ENCODE assay signal across 9 mouse cellular contexts in the genomic region with DNA sequence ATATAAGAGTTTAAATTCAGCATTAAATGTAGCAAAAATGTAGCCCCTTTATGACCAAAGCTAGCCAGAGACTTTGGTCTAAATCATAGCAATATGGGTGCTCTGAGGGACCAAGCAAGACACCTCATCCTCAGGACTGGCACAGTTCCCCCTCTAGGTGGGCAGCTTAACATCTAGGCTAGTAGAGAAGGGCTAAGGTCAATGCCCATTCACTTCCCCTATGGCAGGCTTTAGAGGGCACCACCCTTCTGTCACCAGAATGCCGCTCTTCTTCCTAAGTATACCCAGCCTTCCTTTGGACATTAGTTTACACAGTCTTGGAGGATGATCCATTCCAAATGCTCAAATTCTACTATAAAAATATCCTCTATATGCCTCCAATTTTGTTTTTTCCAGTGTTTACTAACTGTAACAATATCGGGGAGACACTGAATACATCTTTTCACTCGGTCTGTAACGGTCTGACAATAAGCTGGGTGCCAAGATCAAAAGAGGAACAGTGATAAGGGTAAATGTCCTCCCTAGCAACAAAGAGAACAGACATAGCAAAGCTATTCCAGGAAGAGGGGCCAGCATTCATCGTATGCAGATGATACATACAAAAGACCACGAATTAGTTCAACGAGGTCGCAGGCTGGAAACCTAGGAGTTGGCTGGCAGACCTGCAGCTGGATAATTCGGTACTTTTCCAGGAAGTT. TPM values are rescaled to one million over a fixed set of nuclear protein-coding genes. Genes with fewer than 3 reads are reported as not detected.
DNase-seq lines count a peak whose midpoint lies in the region; ATAC-seq lines count a peak whose summit lies in the region.
"Had no signal": no experiment of that assay in that cellular context is flagged by ENCODE, and none has a peak within 500 bp of the region (broad histone marks: within the 10 kb centered on the region; RNA-seq: fewer than 3 reads in every experiment).

No protein-coding gene starts in this region.

- H3K36me3 ChIP-seq in kidney, embryonic 16.5 days (ENCODE audit: insufficient read depth, low read length), result no peaks in the 10 kb centered on the region
- H3K36me3 ChIP-seq in intestine, embryonic 14.5 days (ENCODE audit: control insufficient read depth, insufficient read depth, low read length), result no peaks in the 10 kb centered on the region
- no peaks in the 10 kb centered on the region for H3K36me3 ChIP-seq in forebrain, embryonic 10.5 days (replicated peaks)

- 0 out of 2 replicates have a peak overlapping the region, but pooled peaks have one; percentile 1 for H3K4me2 ChIP-seq in kidney, embryonic 16.5 days (replicated peaks; ENCODE audit: low read depth, low read length)
- peak overlapping the region; percentile 29 for H3K4me2 ChIP-seq in intestine, embryonic 14.5 days (ENCODE audit: low read length)

- H3K9me3 ChIP-seq in kidney, embryonic 16.5 days (ENCODE audit: low read length), result no peaks in the 10 kb centered on the region
- H3K9me3 ChIP-seq in intestine, embryonic 14.5 days (ENCODE audit: control insufficient read depth, low read length), result no peaks in the 10 kb centered on the region
- H3K9me3 ChIP-seq in forebrain, embryonic 10.5 days, result no peaks in the 10 kb centered on the region

- no peak overlapping the region for H3K9ac ChIP-seq in kidney, embryonic 16.5 days (replicated peaks; ENCODE audit: low read length)
- H3K9ac ChIP-seq in intestine, embryonic 14.5 days (ENCODE audit: low read length), result no peak overlapping the region

- H3K27ac ChIP-seq in kidney, embryonic 16.5 days (ENCODE audit: low read length), result no peak overlapping the region
- H3K27ac ChIP-seq in brown adipose tissue, adult 24 weeks (replicated peaks; ENCODE audit: low read depth, low read length), result peak overlapping the region; percentile 64
- no peak overlapping the region for H3K27ac ChIP-seq in intestine, embryonic 14.5 days (ENCODE audit: low read depth)
- no peak overlapping the region for H3K27ac ChIP-seq in forebrain, embryonic 10.5 days

- no peak for ATAC-seq in kidney, embryonic 16.5 days (ENCODE audit: low FRiP score, low TSS enrichment)
- ATAC-seq in intestine, embryonic 14.5 days (replicated peaks; ENCODE audit: low FRiP score, low TSS enrichment, low read depth), result no peak
- peak; percentile 53 for ATAC-seq in megakaryocyte-erythroid progenitor cell, adult 5-6 weeks (replicated peaks; ENCODE audit: low FRiP score, low TSS enrichment, poor library complexity, severe bottlenecking)
- no peak for ATAC-seq in activated CD4-positive, CD25-positive, alpha-beta regulatory T cell, adult 4 months

- WGBS in kidney, embryonic 16.5 days, result 60% methylated on average over 9 of the region's 9 CpGs
- 49% methylated on average over 9 of the region's 9 CpGs for WGBS in intestine, embryonic 14.5 days
- WGBS in forebrain, embryonic 10.5 days, result 77% methylated on average over 9 of the region's 9 CpGs

- peaks cover 6% of the 10 kb centered on the region; the same call in 1 of the 2 replicates for H3K4me1 ChIP-seq in kidney, embryonic 16.5 days (ENCODE audit: insufficient read depth, low read length)
- no peaks in the 10 kb centered on the region for H3K4me1 ChIP-seq in brown adipose tissue, adult 24 weeks (ENCODE audit: control insufficient read depth, insufficient read depth, insufficient read length, low read length)
- H3K4me1 ChIP-seq in intestine, embryonic 14.5 days (replicated peaks; ENCODE audit: control insufficient read depth, insufficient read depth, low read length), result 0 out of 2 replicates have a peak, but pooled peaks cover 3% of the 10 kb centered on the region
- peaks cover 7% of the 10 kb centered on the region; the same call in 1 of the 2 replicates for H3K4me1 ChIP-seq in forebrain, embryonic 10.5 days

- DNase-seq in kidney, adult 18-20 months, result no peak
- no peak for DNase-seq in intestine, embryonic 14.5 days (ENCODE audit: low spot score)
- no peak for DNase-seq in embryo, embryonic 11 days
- DNase-seq in forebrain, embryonic 10.5 days (ENCODE audit: extremely low spot score, low spot score), result no peak
- DNase-seq: right cerebral cortex, postnatal 25 days had no signal

- no peaks in the 10 kb centered on the region for H3K27me3 ChIP-seq in kidney, embryonic 16.5 days (ENCODE audit: insufficient read depth, low read length)
- no peaks in the 10 kb centered on the region for H3K27me3 ChIP-seq in intestine, embryonic 14.5 days (replicated peaks; ENCODE audit: control insufficient read depth, insufficient read depth, low read length)
- H3K27me3 ChIP-seq in forebrain, embryonic 10.5 days (ENCODE audit: poor library complexity, severe bottlenecking), result no peaks in the 10 kb centered on the region

- no peak overlapping the region for H3K4me3 ChIP-seq in kidney, embryonic 16.5 days (ENCODE audit: low read length)
- peak overlapping the region; percentile 42 for H3K4me3 ChIP-seq in brown adipose tissue, adult 24 weeks (ENCODE audit: insufficient read depth, low read depth, low read length)
- H3K4me3 ChIP-seq in intestine, embryonic 14.5 days (ENCODE audit: low read depth, low read length), result no peak overlapping the region
- H3K4me3 ChIP-seq in forebrain, embryonic 10.5 days, result no peak overlapping the region

RNA-seq across cellular contexts. Expression of a gene that starts 41.8 kb away (rescaled TPM):
- polyA plus RNA-seq in kidney, embryonic 16.5 days (2015; fragmentation: Nextera tagmentation; extraction: Ambion mirVana), result 21.0 and 26.1 TPM in 2 replicates
- 23.1 and 29.4 TPM in 2 replicates for polyA plus RNA-seq in brown adipose tissue, adult 24 weeks (2012; ENCODE audit: insufficient read depth, insufficient read length, missing spikeins)
- 11.3 and 11.9 TPM in 2 replicates for polyA plus RNA-seq in intestine, embryonic 14.5 days (2014; fragmentation: Nextera tagmentation; extraction: Ambion mirVana)
- 9.0 and 13.1 TPM in 2 replicates for total RNA-seq in megakaryocyte-erythroid progenitor cell, adult 5-6 weeks (2014; fragmentation: Nextera tagmentation)
- total RNA-seq in megakaryocyte-erythroid progenitor cell, adult 5-6 weeks (2017), result 6.4 and 7.1 TPM in 2 replicates
- polyA plus RNA-seq in activated CD4-positive, CD25-positive, alpha-beta regulatory T cell, adult 4 months (2017; shearing (Covaris generic)), result 100 to 1,000 TPM; 192 to 215 TPM
- polyA plus RNA-seq in forebrain, embryonic 10.5 days (2016; fragmentation: Nextera tagmentation; extraction: Ambion mirVana), result 25.4 and 27.2 TPM in 2 replicates
